Mouse (Mus musculus) embryo, embryonic 10 days (tissue): ENCODE measurements around the gene Fgfr2.

Experiments
- DNase-seq: peaks from one replicate; pipeline ENCODE4 v3.0.0-alpha.2; 2015; ENCODE audit warnings: low spot score

Gene Fgfr2

DNA sequence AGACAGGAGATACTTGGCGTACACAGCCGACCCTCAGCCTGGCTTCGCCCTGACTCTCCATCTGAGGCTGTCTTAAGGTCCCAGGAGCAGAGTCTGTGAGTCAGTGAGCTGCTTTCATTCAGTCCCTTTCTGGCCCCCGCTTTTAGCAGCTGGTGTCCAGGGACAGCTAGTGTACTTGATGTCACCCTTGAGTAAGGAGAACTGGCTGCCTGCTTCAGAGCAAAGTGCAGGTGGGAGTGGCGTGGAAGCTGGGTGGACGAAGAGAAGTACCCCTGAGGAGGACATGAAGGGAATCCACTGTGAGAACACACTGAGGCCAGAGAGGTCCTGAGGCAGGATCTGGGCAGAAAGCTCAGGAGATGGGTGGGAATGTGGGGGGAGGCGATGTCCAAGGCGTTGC lies 2184.3 kb downstream of the Fgfr2 start:
- no peak for DNase-seq

DNA sequence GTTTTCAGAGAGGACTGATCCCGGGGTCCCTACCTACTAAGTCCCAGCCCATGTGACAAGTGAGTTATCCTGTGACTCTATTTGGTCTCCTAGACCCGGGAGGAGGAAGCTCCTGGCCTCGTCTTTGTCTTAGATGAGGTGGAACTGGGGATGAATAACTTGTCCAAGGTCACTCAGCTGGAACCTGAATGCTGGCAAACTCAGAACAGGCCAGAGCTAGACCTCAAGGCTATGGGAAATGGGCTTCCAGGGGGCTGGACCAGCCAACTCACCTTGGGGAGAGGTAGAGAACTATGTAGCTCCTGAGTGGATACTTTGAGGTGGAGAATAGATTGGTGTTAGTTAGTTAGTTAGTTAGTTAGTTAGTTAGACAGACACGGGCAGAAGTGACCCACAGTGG lies 2185.1 kb downstream of the Fgfr2 start:
- DNase-seq: no peak

DNA sequence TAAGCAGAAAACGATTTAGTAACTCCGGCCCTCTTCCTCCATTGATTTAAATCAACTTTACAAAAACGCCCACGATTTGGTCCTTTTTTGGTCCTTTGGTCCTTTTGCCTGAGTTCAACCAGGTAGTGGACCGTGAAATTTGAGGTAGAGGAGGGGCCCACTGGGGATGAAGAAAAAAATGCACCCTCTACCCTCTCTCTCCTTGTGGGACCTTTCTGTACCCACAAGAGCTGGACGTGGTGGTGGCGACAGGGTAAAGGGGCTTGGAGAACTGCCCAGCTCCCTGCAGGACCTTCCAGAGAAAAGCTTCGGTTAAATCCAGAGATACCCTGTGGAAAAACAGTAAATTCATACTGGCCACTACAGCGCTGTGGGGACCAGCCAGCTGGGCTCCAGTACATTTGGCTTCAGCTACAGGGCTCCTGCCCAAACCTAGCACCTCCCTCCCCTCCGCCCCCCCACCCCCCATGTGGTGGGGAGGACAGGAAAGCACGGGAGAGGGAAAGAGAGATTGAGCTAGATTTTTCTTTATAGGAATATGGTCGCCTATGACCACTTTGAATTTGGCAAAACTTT lies 2185.8 kb downstream of the Fgfr2 start:
- no peak for DNase-seq

DNA sequence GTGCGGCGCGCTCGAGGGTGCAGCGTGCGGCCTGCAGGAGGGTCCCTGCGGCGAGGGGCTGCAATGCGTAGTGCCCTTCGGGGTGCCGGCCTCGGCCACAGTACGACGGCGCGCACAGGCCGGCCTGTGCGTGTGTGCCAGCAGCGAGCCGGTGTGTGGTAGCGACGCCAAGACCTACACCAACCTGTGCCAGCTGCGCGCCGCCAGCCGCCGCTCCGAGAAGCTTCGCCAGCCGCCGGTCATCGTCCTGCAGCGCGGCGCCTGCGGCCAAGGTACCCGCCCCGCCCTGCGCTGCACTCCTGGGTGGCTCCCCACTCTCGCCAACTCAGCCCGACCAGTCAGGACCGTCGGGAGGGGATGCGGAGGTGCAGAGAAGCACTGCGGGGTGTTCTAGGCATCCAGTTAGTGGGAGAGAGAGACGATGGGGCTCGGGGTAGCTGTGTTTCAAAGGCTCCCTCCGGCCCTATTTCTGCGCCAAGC lies 2186.6 kb downstream of the Fgfr2 start:
- DNase-seq: peak; percentile 11

DNA sequence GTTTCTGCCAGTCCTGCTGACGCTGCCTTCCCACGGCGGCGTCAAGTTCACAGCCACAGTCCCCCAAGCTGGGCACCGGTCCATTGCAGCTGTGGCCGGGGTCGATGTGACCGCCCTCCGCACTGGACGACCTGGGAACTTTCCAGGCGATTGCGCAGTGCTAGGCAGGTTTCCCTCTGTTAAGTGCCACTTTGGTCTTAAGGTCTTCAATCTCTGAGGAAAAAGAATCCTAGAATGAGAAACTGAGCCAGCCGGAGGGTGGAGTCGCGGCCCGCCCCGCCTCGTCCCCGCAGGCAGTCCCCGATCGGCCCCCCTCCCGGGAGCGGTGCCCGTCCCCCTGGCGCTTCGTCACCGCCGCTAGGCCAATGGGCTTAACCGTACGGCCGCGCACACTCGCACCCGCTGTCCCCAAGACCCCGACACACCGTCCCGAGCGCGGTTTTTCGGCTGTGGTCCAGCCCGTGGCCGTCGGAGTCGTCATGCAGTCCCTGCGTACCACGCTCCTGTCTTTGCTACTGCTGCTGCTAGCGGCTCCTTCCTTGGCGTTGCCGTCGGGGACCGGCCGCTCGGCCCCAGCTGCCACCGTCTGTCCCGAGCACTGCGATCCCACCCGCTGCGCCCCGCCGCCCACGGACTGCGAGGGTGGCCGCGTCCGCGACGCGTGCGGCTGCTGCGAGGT lies 2187.2 kb downstream of the Fgfr2 start, which contains the start of gene Htra1:
Gene Htra1 (plus strand): TSS at position 319 of the 679 bp plus-strand sequence.
- DNase-seq: peak; percentile 67

DNA sequence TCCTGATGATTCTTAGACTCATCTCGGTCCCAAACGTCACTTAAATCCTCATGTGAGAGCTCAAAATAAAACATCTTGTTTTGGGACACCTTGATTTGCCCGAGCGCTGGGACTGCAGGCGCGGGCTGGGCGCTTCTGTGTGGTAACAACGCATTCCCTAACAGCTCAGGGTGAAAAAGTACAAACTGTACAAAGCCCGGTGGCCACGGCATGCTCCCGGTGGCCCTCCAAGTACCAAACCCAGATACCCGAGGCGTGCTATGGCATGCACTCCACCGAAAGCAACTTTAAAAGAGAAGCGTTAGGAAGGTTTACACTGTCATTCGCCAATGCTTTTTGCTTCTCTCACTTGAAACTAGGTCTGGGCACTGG lies 2187.7 kb downstream of the Fgfr2 start:
- no peak for DNase-seq

DNA sequence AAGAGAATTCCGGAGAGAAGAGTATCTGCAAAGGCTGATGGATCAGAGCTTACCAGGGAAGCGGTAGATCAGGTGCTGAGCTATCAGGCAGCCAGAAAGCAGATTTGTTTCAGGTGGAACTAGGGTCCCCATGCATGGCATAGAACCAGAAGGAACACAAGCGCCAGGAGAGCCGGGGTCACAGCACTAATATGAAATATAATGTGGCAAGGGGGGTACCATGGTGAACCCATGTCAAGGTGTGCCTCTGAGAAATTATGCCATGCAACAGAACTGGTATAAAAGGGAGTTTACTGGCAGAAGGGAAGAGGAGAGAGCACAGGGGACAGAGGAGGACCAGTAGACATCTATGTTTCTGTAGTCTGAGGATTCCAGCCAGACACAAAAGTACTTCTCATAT lies 2188.5 kb downstream of the Fgfr2 start:
- DNase-seq: no peak

DNA sequence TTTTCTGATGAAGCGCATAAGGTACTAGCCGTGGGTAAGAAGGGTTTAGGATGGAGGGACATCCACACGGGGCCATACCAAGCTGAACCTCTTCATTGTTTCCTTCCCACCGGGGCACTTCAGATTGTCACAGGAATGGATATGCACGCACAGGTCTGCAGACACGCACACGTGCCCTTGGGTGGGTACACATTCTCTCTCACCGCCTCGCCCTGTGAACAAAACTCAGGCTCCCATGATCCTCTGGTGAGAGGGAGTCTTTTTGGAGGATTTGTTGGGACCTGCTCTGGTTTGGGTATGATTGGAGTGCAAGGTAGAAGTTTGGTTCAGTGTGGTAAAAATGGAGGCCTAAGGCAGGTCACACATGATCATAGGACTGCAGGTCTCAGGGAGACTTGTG lies 2190.2 kb downstream of the Fgfr2 start:
- no peak for DNase-seq

DNA sequence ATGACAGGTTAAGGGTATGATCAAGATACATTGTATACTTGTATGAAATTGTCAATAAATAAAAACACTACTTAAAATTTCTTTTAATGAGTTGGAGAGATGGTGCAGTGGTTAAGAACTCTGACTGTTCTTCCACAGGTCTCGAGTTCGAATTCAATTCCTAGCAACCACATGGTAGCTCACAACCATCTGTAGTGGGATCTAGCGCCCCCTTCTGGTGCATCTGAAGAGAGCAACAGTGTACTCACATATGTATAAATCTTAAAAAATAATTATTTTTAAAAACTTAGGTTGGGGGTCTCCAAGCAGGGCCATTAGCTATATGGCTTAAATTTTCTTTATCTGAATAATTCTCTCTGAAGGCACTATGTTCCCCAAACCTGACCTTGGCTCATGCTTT lies 2192.7 kb downstream of the Fgfr2 start:
- no peak for DNase-seq

DNA sequence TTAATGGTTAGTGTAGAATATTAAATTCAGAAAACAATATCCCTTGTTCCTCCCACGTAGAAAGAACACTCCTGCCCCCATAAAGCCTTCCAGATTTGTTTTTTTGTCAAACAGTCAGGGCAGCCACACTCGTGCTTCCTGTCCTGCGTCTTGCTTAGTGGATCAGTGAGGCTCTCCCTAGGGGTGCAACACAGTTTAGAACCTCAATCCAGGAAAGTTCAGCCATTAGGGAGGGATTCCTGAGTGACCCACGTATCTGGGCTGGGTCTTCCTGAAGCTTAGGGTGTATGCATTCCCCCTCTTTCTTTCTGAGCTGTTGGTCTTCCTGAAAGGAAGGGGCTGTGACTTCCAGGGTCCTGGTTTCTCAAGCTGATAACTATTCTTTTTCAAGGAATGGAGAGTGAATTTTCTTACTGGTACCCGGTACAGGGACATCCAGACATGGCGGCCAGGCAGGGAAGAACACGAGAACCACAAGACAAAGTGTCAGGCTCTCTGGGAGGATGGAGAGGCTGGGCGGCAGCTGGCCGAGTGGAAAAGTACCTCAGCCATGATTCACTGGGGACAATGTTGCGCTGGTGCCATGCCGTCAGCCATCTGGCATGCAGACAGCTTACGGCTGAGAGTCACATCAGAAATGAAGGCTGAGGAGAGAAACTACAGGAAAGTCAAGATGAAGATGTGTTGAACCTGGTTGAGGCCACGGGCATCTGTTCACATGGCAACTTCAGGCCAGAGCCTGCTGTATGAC lies 2200.0 kb downstream of the Fgfr2 start:
- no peak for DNase-seq

DNA sequence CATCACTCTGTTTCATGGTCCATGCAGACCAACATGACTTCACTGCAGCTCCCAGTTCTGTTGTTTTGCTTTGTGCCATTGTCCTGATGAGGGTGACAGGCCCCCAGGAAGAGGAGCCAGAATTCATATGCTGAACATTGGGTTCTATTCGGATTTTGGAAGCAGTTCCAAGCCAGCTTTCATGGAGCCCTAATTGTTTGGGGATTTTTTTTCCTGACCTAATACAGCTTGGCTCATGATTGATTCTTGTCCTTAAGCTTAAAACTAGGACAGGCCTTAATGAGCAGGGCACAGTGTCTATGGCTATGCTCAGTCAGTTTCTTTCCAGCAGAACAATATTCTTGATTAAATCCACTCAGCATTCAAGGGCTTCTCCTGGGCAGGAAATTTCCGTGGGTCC lies 2204.9 kb downstream of the Fgfr2 start:
- no peak for DNase-seq

DNA sequence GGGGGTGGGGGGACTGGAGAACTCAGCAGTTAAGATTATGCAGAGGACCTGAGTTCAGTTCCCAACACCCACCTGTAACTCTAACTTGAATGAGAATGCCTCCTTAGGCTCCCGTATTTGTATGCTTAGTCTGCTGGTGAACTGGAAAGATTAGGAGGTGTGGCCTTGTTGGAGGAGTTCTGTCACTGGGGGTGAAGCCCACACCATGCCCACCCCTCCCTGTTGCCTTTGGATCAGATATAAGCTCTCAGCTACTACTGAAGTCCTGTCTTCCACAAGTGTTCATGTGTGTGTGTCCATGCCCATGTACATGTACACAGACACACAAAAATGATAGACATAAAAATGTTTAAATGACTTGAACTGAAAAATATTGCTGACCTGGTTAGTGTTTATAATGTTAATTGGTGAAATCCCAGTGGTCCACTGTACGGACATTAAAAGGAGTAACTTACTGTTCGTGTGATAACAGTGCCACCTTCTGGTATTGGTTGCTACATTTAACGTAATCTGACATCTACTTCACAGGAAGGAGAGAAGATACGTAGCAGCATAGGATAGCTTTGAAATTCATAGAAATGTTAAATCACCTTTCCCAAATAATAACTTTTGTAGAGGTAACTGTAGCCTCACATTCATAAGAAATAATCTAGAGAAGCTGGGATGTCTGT lies 2208.3 kb downstream of the Fgfr2 start:
- DNase-seq: peak; percentile 73

DNA sequence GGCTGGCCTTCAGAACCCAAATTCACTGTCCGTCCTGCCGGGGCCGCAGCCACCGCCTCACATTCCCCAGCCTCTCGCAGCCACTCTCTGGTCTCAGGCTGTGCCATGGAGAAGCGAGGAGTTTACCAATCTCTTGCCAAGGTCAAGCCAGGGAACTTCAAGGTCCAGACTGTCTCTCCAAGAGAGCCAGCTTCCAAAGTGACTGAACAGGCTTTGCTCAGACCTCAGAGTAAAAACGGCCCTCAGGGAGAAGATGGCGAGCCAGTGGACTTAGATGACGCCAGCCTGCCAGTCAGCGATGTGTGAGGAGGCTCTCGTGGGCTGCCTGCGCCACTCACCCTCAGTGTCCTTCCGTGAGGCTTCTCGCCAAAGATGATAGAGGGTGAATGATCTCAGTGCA lies 2212.3 kb downstream of the Fgfr2 start:
- DNase-seq: no peak

DNA sequence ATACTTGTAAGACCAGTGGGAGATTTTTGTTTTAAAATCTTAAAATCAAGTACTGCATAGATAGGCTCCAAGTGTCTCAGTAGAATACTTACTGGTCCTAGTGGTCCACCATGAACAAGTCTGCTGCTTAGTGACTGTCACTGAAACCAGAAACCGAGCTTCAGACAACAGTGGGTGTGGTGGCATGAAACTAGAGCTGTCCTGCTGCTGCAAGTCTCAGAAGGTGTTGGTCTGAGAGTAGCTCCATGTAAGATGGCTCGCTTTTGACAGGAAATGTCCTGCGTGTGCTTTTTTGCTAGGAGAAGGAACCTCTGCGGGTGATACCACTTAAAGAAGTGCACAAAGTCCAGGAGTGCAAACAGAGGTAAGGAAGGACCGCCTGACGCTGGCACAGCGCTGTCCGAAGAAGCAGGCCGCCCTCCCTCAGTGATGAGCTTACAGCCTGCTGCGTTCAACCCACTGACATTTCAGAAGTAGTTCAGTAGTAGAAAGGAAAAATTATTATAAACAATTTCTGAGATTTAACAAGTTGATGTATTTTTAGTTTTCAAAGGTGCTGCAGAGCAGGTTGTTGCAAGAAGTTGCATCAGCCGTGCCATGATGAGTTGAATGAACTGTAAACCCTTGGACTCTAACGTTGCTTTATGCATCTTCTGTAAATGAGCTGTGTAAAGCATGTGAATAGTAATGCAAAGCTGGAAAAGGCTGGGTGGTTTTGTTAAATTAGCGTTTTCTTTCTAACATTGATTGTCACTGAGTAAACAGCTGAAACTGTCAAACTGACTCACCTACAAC lies 2218.4 kb downstream of the Fgfr2 start:
- no peak for DNase-seq

DNA sequence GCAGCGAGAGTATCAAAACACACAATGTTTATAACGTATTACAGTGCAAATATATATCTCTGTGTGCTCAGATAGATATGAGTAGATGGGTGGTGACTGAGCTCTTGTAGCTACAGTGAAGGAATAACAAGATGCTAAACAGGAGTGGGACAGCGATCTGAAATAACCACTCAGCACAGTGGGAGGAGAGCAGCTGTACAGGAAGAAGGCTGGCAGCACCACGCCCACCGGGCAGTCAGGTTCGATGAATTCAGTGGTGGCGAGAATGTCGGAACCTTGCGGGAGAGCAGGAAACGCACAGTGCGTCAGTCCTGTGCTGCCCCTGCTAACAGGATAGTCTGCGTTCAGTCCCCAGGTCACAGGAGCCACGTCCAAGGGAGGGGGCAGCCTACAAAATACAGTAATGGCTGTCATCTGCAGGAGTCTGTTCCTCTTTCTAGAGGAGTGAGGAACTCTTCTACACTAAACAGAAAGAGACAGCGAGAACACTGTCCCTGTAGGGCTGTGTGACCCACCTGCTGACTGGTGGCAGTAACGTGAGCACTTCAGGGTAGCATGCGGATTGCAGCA lies 2219.6 kb downstream of the Fgfr2 start:
- DNase-seq: no peak

DNA sequence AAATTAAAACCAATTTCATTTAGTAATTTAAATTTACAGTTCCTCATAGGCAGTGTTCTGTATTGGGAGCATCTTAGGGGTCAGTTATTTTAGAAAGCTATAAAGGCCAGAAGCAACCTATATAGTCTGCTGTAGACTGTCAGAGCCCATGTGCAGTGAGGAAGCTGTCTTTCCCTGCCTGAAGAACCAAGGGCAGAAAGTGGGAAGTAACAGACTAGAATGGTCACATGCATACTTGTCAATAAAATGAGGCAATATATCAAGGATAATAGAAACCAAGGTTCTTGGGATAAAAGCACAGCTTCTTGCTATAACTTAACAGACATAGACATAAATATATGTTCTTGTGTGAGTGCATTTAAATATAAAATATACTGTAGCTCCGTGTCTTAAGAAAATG lies 2220.2 kb downstream of the Fgfr2 start:
- DNase-seq: no peak

DNA sequence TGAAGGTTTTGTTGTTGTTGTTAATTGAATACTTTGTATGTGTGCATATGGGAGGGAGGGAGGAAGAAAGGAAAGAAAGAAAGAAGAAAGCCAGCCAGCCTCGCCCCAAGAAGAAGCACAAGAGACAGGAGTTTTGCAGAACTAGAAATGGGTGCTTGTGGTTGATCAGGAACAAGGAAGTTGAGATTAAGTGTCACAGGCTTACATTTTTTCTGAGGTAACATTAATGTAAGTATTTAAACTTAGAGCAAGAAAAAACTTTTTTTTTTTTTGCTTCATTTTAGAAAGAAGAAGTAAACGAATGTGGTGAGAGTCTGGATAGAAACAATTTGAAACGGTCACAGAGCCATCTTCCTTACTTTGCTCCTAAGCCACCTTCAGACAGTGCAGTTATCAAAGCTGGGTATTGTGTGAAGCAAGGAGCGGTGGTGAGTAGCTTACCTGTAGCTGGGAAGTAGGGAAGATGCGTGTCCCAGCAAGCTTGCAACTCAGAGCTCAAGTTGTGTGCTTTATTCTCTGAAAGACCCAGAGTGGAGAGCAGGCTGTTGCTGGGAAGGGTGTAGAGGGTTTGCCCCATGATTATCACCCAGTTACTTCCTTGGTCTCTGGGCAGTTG lies 2222.8 kb downstream of the Fgfr2 start:
- DNase-seq: no peak

DNA sequence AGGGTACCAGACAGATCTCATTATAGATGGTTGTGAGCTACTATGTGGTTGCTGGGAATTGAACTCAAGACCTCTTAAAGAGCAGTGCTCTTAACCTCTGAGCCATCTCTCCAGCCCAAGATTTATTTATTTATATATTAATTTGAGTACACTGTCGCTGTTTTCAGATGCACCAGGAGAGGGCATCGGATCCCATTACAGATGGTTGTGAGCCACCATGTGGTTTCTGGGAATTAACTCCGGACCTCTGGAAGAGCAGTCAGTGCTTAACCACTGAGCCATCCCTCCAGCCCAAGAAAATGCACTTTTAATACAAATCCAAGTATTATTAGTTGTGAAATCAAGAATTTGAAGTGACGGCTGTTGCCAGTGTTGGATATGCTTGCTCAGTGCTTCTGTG lies 2224.8 kb downstream of the Fgfr2 start:
- peak; percentile 45 for DNase-seq

DNA sequence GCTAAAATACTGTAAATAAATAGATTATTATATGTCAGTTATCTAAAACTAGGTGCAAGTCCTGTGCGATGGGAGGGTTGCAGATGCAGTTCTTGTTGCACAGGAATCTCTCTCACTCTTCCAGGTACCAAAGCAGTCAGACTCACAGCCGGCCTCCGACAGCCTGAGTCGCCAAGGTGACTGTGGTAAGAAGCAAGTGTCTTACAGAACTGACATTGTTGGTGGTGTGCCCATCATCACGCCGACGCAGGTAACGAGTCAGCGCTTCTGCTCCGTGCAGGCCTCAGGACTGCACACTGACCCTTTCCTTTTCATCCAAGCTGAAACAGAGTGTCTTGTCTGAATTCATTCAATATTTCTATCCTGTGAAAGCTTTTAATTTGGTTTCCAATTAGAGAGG lies 2225.9 kb downstream of the Fgfr2 start:
- DNase-seq: no peak

DNA sequence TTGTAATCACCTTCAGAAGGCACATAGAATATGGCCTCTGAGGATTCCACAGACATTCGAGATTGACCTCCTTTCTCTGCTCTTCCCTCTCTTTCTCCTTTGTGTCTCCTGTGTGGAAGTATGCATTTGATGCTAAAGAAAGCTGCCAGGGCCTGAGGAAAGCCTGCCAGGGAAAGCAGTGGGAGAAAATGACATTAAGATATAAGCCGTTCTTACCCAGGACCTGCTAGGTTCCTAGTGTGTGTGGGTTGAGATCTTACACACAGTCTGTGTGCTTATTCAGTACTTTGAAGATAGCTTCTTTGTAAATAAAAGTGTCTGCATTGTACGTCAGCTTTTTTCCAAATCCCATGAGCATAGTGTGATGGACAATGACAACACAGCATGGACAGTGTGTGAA lies 2227.1 kb downstream of the Fgfr2 start:
- DNase-seq: no peak

DNA sequence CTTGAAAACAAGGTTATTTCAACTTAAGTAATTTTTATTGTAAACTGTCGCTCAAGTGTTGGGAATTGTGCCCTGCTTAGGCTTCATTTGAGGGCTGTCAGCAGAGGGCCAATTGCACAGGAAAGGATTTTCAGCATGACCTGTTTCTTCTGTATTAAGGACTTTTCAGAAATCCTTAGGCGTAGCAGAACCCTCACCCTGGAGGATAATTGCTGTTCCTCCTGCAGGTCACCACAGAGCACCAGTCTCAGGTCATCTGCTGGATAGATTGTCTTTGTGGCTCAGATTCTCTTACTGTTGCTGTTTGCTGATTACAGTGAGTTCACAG lies 2227.6 kb downstream of the Fgfr2 start:
- DNase-seq: no peak
